Mouse (Mus musculus) thymus, postnatal 10 days (tissue): ENCODE results near the gene Cotl1.
"Not testable (repeated sequence)": the region's sequence is repeated elsewhere in the genome, so short reads cannot be mapped to it uniquely, and the experiment has no call there.

Experiments
- DNase-seq, 2 experiments: peaks; one replicate each; pipeline ENCODE4 v3.0.0; 2021; ENCODE audit warnings: low spot score in 2 of 2

Cotl1 gene

DNA sequence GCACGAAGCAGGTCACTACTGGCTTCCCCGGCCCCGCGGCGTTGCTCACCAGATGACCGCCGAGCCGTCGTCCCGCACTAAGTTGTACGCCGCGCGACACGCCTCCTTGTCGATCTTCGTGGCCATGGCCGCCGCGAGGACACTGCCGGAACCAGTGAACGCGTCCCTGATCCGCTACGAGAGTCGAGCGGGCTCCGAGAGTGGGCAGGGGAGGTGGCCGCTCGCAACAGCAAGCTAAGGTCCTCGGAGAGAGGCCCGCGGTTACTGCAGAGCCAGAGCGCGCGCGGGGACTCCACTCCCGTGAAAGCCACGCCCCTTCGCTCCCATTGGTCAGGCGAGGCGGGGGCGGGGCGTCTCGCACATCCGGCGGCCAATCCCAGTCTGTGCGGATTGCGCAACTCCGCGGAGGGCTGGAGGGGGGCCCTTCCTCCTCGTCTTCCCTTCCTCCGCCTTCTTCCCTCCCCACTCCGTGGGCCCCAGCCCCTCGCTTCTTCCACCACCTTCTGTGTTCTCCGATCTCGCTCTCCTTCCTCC, at the start of gene Cotl1:
TSS of gene Cotl1 (minus strand) at position 270 of the 534 bp plus-strand sequence.
- DNase-seq = peak; percentile 96 to 98

DNA sequence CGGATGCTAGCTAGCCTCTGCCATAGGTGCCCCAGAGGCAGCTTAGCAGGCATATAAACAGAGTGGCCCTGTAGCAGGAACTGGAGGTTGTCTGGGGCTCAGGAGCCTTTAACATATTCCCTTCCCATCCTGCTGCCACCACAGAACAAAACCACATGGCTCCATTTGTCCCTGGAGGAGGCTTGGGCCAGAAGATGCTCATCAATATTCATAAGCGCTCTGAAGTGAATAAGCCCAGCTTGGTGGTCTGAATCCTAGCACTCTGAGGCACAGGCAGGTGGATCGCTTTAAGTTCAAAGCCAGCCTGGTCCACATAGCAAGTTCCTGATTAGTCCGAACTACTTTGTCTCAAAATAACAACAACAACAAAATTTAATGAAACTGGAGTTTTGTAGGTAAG, 47.7 kb upstream of the Cotl1 start:
- DNase-seq = no peak

DNA sequence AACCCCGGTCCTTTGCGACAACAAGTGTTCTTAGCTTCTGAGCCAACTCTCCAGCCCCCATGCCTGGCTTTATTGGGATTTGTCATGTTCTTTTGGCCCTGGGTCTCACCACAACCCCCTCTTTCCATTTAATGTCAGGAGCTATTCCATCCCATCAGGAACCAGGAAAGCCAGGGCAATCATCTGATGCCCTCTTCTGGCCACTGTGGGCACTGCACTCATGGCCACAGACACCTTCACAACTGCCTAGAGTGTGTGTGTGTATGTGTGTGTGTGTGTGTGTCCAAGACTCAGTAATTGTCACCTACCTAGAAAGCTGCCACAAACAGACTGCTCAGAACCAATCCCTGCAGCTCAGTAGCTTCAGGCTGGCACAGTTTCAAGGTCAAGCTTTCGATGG, 46.8 kb upstream of the Cotl1 start:
- DNase-seq = peak in 1 of 2 experiments; percentile 30

DNA sequence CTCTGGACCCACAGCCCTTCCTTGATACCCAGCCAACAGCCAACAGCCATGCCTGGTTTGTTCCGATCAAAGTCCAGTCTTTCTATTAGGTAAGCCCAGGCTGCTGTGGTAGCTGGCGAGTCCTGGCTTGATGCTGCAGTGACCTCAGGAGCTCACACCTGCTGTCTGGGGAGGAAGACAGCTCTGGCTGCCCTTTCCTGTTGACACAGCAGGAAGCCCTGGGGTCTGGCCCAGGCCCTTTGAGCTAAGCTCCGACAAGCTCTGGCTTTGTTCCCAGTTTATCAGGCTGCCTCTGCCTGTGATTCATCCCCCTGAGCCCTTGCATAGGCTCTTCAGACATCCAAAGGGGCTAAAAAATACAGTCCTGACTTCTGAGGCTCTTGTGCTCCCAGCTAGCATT, 45.3 kb upstream of the Cotl1 start:
- no peak for DNase-seq

DNA sequence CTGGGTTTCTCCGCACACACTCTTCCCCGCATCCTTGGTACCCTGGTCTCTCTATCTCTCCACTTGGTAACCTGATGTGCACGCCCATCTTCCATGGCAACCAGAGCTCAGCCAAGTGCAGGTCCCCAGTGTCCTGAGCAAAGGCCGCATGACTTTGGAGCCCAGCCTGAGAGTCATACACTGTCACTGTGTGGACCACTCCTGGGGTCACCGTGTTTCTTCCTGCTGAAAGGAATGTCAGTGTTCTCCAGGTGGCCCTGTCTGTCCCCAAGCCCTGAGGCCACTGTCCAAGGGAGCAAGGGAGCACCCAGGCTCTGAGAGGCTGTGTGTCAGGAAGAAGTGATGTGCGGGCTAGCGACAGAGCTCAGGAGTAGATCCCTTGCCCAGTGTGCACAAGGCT, 42.9 kb upstream of the Cotl1 start:
- no peak for DNase-seq

DNA sequence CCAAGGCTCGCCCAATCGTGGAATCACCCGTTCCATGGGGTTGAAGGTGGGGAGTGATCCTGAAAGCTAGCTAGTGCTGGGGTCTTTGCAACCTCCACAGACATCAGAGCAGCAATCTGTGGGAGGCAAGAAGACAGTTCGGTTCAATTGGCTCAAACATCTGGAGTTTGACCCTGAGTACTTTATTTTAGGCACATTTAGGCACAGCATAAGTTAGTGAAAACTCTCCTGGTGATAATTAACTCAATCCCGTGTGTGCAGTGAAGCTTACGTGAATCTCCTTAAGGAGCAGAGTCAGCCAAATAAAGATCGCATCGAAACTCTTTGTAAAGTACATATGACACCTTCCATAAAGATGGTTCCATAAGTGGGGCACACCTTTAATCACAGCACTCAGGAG, 41.6 kb upstream of the Cotl1 start:
- no peak for DNase-seq

DNA sequence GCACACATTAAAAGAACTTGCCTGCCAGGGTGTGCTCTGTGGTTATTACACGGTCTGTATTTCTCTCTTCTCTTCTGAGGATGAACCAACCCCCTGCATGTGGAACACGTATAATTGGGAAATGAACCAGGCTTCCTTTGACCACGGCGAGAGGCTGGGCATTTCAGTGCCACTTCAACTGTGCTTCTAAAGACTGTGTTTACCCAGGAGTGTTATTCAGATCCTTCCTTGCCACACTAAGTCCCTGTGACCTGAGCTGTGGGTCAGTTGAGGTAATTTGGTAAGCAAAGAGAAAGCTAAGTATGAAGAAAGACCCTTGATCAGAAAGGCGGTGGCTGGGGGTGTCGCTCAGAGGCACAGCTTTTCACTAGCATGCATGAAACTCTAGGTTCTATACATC, 41.0 kb upstream of the Cotl1 start:
- no peak for DNase-seq

DNA sequence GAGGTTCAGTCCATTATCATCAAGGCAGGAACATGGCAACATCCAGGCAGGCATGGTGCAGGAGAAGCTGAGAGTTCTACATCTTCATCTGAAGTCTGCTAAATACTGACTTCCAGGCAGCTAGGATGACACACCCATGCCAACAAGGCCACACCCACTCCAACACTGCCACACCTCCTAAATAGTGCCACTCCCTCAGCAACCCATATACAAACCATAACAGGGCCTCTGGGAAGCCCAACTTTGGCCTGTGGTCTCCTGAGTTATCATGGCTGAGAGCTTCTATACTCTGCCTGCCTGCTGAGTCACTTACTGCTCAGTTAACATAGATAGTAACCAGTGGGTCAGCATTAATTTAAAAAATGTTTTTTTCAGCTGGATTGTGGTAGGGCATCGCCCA, 32.8 kb upstream of the Cotl1 start:
- DNase-seq = no peak

DNA sequence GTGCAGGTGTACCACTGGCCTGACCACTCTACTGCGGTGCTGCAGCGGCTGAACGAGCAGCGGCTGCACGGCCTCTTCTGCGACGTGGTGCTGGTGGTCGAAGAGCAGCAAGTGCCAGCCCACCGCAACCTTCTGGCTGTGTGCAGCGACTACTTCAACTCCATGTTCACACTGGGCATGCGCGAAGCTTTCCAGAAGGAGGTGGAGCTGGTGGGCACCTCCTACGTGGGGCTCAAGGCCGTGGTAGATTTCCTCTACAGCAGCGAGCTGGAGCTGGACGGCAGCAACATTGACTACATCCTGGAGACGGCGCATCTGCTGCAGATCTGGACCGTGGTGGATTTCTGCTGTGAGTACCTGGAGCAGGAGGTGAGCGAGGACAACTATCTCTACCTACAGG, 29.3 kb upstream of the Cotl1 start:
- no peak for DNase-seq

DNA sequence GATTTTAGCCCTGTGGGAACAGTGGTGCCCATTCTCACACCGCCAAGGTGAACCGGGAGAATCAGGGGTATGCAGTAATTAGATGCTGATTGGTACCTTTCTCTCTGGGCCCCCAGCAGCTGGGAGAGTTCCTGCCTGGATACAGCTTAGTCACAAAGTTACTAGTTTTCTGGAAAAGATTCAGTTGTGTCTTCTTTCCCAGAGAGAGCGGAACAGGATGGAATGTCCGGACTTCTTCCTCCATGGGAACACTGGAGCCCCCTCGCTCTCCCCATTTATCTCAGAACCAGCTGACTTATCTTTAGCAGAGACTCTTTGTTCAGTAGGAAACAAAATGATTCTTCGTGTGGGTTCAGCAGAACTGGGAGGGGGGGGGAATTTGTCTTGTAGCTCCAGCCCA, 22.4 kb upstream of the Cotl1 start:
- DNase-seq = no peak

DNA sequence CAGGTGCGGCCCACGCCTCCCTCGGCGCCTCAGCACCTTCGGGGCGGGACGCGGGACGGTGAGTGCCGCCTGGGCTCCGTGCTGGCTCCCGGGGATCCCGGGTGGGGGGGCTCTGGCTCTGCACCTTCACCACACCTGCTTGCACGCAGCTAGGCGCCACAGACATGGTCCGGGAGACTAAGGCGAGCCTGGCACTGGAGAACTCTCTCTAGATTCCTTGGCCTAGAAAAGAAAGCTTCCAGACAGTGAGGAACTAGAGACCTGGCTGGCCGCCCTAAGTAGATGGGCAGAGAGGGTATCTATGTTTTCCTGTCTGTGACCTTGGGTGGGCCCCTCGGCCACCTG, 22.0 kb upstream of the Cotl1 start:
- DNase-seq = no peak

DNA sequence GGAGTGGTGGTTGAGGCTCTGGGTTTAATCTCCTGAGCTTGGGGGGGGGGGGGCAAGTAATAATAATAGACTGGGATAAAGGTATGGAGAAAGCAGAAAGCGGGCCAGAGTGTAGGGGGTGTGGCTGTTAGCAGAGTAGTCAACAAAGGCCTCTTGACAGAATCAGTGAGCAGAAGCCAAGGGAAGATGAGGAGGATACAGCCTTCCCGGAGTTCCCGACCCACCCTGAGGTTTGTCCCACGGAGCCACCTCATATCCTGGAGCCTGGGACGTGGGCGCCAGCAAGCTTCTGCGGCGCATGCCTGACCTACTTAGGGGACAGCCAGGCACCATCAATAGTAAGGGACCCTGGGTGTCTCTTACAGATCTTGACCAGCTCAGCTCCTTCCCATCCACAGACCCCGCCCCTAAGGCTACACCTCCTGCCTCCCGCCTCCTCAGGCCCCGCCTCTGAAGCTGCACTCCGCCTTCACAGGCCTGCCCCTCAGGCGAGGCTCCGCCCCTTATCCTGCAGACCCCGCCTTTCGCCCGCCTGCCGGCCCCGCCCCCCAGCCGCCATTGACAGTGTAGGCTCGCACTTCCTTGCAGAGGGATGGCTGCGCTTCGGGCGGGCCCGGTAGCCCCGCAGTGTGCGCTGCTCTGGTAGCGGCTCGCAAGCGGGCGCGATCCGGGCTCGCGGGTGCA, 21.5 kb upstream of the Cotl1 start, which contains the start of gene Klhl36:
TSS of gene Klhl36 (plus strand) at position 561 of the 684 bp plus-strand sequence.
- DNase-seq = peak; percentile 96 to 98

DNA sequence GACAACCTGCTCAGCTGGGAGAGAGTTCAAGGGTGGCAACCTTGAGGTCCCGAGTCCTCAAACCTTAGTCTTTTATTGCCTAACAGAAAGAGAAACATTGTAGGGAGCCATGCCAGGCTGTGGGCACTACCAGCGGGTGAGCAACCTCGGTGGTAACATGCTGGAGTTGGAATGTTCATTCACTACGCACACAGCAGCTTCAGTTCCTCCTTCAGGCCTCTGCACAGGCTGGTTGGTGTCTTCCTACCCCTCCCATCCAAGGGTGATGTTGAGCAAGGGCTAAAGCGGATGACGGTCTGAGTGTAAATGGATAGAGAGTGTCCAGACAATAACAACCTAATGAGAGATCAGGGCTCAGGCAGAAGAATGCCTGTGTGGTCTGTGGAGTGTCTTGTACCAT, 17.4 kb upstream of the Cotl1 start:
- no peak for DNase-seq

DNA sequence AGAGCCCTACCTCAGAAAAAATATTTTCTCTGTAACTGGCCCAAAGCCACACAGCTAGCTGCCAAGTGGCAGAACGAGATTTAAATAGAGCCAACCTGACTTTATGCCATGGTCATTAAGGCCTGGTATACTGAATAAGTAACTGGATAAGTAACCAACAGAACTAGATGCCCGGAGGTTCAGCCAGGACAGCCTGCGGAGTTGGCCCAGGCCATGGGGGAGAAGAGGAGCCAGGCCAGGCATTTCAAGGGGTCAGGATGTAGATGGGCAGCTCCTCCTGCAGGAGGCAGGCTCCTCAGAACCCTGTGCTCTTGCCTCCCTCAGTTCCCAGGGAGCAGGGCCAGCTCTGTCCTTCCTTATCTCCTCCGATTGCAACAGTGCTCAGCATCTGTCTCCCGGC, 15.3 kb upstream of the Cotl1 start:
- no peak for DNase-seq

DNA sequence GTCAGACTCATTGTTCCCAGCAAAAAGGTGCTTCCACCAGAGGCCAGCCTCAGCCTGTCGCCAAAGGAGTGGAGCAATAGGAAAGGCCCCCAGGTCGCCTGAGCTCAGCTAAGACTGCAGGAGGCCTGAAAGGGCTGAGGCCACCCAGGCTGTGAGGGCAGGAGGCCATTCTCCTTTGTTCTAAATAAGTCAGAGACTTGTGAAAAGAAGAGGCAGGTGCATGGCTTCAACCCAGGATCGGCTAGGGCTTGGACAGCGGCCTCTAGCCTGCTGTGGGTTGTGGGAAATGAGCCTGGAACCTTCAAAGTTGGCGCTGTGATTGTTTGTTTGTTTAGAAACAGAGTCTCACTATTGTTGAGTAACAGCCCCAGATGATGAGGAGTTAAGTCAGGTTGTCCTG, 13.7 kb upstream of the Cotl1 start:
- no peak for DNase-seq

DNA sequence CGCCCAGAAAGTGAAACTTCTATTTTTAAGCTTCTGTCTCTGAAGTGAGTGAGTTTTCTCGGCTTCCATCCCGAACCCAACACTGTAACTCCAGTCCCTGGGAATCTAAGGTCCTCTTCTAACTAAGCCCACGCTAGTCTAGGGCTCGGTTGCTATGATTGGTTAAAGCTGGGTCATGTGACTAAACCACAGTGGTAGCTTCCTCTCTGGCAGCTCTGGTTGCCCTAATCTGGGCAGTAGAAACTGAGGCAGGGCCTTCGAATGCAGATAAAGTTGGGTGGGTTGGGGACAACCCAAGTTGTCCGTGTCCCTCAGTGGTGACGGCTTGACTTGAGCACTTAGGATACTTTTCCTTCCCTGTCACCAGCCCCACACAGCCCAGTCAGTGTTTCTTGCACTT, 13.2 kb upstream of the Cotl1 start:
- no peak for DNase-seq

DNA sequence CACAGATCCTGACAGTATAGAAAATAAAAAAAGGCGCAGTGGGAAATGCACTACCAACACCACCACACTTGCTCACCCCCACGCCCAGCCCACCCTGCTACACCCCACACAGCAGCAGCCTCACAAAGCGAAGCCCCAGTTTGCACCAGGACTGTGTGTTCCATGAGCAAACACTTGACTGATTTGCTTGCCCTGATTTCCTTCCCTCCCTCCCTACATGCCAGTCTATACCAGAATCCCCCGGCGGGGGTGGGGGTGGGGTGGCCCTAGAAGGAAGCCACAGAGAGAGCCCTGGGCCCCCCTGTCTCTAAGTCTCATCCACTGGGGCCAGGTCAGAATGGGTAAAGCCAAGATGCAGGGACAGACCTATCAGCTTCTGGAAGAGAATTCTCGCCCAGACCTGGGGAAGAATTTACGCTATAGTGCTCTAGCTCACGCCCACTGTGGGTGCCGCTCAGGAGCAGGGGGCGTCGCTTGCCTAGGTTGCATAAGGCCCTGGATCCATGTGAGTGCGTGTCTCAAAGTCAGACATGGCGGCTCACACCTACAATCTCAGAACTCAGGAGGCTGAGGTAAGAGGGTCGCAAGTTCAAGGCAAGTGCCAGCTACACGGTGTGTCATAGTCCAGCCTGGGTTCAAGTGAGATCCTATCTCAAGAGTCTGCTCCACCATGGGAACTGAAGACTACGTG, 7.0 kb upstream of the Cotl1 start:
- DNase-seq = no peak

DNA sequence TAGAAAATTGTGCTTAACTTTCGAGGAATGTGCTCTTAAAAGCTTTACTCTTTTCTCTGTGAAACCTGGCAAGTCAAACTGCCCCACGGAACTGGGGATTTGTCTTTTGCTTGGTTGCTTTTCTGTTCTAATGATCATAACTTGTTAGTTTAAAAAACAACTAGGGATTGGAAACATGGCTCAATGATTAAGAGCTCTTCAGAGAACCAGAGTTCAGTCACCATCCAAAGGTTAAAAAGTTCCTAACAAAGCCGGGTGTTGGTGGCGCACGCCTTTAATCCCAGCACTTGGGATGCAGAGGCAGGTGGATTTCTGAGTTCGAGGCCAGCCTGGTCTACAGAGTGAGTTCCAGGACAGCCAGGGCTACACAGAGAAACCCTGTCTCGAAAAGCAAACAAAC, 5.4 kb upstream of the Cotl1 start:
- not testable (repeated sequence) for DNase-seq

DNA sequence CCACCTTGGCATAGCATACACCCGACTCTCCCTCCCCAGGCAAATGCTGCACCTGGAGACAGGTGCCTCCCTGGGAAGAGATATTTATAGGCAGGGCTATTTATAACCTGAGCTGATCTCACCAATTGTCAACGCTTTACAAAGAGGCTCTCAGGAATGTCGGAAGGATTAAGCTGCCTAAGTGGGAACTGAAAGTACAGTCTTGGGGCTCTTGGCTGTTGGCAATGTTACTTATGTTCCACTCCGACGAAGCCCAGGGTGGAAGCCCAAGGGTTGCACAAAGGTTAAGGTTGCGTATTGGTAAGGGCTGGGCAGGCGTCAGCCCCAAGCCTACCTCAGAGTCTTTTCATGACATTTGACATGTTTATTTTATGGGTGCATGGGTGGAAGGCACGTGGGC, 4.2 kb upstream of the Cotl1 start:
- no peak for DNase-seq

DNA sequence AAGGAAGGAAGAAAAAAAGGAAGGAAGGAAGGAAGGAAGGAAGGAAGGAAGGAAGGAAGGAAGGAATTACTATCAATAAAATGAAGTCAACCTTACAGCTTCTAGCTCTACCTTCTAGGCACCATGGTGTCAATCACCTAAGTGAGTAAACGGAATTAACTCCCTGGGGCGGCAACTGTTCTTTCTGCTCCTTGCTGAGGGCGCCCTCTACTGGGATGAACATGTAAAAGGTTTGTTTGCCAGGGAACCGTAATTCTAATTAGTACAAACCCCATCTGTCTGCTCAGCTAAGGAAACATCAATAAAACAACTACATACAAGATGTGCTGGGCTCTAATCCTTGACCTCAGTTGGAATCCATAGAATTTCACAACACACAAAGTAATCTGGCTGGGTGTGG, 3.1 kb upstream of the Cotl1 start:
- DNase-seq = peak; percentile 78 to 92

DNA sequence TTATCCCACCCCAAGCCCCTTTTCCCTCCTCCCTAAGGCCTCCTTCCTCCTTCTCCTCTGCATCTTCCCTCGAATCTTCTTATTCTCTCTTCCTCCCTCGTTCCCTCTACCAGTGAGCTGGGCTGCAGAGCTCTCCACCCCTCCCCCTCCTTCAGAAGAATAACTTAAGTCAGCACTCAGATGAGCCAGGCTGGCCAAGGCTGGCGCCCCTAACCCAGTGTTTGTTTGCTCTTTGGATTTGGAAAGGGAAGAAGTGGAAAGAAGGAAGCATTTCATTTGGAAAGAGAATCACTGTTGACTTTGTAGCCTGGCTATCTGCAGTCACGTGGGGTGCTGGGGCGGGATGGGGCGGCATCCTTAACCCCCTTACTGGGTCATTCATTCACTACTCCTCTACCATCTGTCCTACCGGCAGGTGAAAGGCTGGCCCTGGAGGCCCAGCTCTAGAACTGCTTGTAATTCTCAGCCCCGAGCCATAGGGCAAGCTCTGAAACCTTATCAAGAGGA, 614 bp upstream of the Cotl1 start:
- DNase-seq = peak in 1 of 2 experiments; percentile 27

DNA sequence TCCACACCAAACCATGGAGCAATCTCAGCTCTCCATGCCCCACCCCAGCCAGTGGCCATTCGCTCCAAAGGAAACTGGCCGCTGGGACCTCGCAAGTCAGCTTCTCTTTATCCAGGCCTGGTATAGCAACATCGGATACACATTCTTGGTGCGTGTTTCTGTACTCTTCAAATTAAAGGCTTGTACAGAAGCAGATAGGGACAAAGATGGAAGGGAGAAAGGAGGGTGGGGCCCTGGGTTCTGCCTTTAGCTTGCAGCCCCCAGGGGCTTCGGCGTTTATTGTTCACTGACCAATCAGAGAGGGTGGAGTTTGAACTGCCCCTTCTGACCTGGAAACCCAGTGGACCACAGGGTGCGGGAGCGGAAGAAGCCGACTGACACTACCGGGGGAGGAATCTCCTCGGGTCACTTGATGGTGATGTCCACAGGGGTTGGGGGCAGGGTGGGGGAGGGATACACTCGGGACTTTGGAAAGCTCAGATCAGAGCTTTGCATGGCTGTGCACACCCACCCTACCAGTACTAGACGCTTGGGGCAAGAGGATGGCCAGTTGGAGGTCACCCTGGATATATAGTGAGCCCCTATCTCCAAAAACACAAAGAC, 824 bp downstream of the Cotl1 start:
- peak in 1 of 2 experiments; percentile 18 for DNase-seq

DNA sequence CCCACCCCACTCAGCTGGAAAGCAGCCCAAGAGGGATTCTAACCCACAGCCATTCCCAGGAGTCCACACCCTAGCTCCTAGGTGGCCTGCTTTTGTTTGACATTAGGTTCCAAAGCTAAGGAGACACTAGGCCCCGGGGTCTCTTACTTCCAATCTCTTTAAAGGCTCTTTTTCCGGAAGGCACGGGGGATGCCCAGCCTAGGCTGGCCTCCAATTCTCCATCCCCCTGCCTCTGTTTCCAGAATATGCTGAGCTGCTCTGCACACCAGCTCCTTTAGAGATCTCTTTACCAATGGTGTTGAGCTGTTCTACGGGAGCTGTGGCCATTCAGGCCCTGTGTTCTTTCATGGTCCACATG, 1.4 kb downstream of the Cotl1 start:
- no peak for DNase-seq
